Mouse (Mus musculus) effector memory CD4-positive, alpha-beta T cell, adult 5 months (primary cell): ENCODE results near the gene Dctd. TPM values are rescaled to one million over a fixed set of nuclear protein-coding genes. Genes with fewer than 3 reads are reported as not detected.

Source experiments
- polyA plus RNA-seq: library from polyadenylated mRNA; unstranded; fragments of 100-300 nt; shearing (Covaris generic); gene quantifications from one replicate; pipeline ENCODE4 v1.2.1, GENCODE M21; 2017

Gene Dctd
- polyA plus RNA-seq, result 2.1 TPM

GRCm38 (mm10) chr8:48098792-48099191, at the start of gene Dctd:
Dctd (plus strand) TSS chr8:48099092.

Other genes starting within 250 kb of the Dctd start
- gene Wwc2, start 108.2 kb upstream of the Dctd start, polyA plus RNA-seq, result 0.80 TPM